Mouse (Mus musculus): ENCODE data around the gene Pla2g1b. TPM values are rescaled to one million over a fixed set of nuclear protein-coding genes. Genes with fewer than 3 reads are reported as not detected.

Pla2g1b gene
- polyA plus RNA-seq, 1 experiment from 2014 or later = not detected

- Histone ChIP-seq H3K36me3 (replicated peaks; ENCODE audit: control insufficient read depth, insufficient read depth) (no peaks in the 10 kb centered on the region; the same call in 1 of the 2 replicates), H3K4me3 (replicated peaks; ENCODE audit: low read length) (peak overlapping the region; percentile 14), H3K27ac (no peak overlapping the region), H3K4me1 (replicated peaks; ENCODE audit: control insufficient read depth, insufficient read depth, low read length) (peaks cover 30% of the 10 kb centered on the region), H3K9ac (peak overlapping the region; percentile 42; the same call in 1 of the 2 replicates), H3K9me3 (ENCODE audit: control insufficient read depth, low read length) (no peaks in the 10 kb centered on the region), H3K27me3 (ENCODE audit: control insufficient read depth, insufficient read depth, low read length) (no peaks in the 10 kb centered on the region; the same call in 1 of the 2 replicates), H3K4me2 (replicated peaks) (peak overlapping the region; percentile 68)
- ATAC-seq (ENCODE audit: low FRiP score) (no peak), DNase-seq (ENCODE audit: low spot score) (no peak)
- 24% methylated on average over 38 of the region's 38 CpGs for WGBS
Measured at GRCm38 (mm10) chr5:115482390-115483265, 16.6 kb downstream of the Pla2g1b start.

- H3K4me1 ChIP-seq (replicated peaks; ENCODE audit: control insufficient read depth, insufficient read depth, low read length) = peaks cover 31% of the 10 kb centered on the region
- no peak for DNase-seq (ENCODE audit: low spot score)
- H3K36me3 ChIP-seq (replicated peaks; ENCODE audit: control insufficient read depth, insufficient read depth) = no peaks in the 10 kb centered on the region
- no peak overlapping the region for H3K27ac ChIP-seq
- H3K4me2 ChIP-seq (replicated peaks) = peak overlapping the region; percentile 68
- H3K4me3 ChIP-seq (replicated peaks; ENCODE audit: low read length) = peak overlapping the region; percentile 14
- no peak for ATAC-seq (ENCODE audit: low FRiP score)
- WGBS = 35% methylated on average over 6 of the region's 6 CpGs
- H3K27me3 ChIP-seq (ENCODE audit: control insufficient read depth, insufficient read depth, low read length) = no peaks in the 10 kb centered on the region; the same call in 1 of the 2 replicates
- H3K9me3 ChIP-seq (ENCODE audit: control insufficient read depth, low read length) = no peaks in the 10 kb centered on the region
- H3K9ac ChIP-seq = 0 out of 2 replicates have a peak overlapping the region, but pooled peaks have one; percentile 42
Measured at GRCm38 (mm10) chr5:115483385-115483784, 17.3 kb downstream of the Pla2g1b start.

GRCm38 (mm10) chr5:115483947-115484920 is 18.2 kb downstream of the Pla2g1b start, which contains the start of gene Sirt4:
Gene Sirt4, minus strand, starts transcription at chr5:115484725.
- Histone ChIP-seq H3K27ac (peak within 1 kb of the TSS; percentile 61), H3K9ac (peak within 1 kb of the TSS; percentile 66), H3K36me3 (replicated peaks; ENCODE audit: control insufficient read depth, insufficient read depth) (no peaks in the 10 kb centered on the region), H3K9me3 (ENCODE audit: control insufficient read depth, low read length) (no peaks in the 10 kb centered on the region), H3K4me1 (replicated peaks; ENCODE audit: control insufficient read depth, insufficient read depth, low read length) (peaks cover 36% of the 10 kb centered on the region), H3K27me3 (ENCODE audit: control insufficient read depth, insufficient read depth, low read length) (no peaks in the 10 kb centered on the region; the same call in 1 of the 2 replicates), H3K4me2 (replicated peaks) (peak within 1 kb of the TSS; percentile 68), H3K4me3 (replicated peaks; ENCODE audit: low read length) (peak within 1 kb of the TSS; percentile 38)
- peak; percentile 85 for ATAC-seq (ENCODE audit: low FRiP score)
- peak; percentile 97 for DNase-seq (ENCODE audit: low spot score)
- 9% methylated on average over 30 of the region's 30 CpGs for WGBS

- DNase-seq (ENCODE audit: low spot score) (no peak), ATAC-seq (ENCODE audit: low FRiP score) (no peak)
- Histone ChIP-seq H3K4me3 (replicated peaks; ENCODE audit: low read length) (peak overlapping the region; percentile 38), H3K4me1 (replicated peaks; ENCODE audit: control insufficient read depth, insufficient read depth, low read length) (peaks cover 35% of the 10 kb centered on the region), H3K4me2 (replicated peaks) (peak overlapping the region; percentile 68), H3K27me3 (ENCODE audit: control insufficient read depth, insufficient read depth, low read length) (no peaks in the 10 kb centered on the region; the same call in 1 of the 2 replicates), H3K9me3 (ENCODE audit: control insufficient read depth, low read length) (no peaks in the 10 kb centered on the region), H3K9ac (peak overlapping the region; percentile 66), H3K36me3 (replicated peaks; ENCODE audit: control insufficient read depth, insufficient read depth) (no peaks in the 10 kb centered on the region), H3K27ac (no peak overlapping the region)
- WGBS = 63% methylated on average over 5 of the region's 5 CpGs
Measured at GRCm38 (mm10) chr5:115484996-115485395, 18.9 kb downstream of the Pla2g1b start.

GRCm38 (mm10) chr5:115485489-115486205 is 19.6 kb downstream of the Pla2g1b start:
- no peak for ATAC-seq (ENCODE audit: low FRiP score)
- no peaks in the 10 kb centered on the region for H3K36me3 ChIP-seq (replicated peaks; ENCODE audit: control insufficient read depth, insufficient read depth)
- WGBS = 89% methylated on average over 18 of the region's 18 CpGs

GRCm38 (mm10) chr5:115486726-115487125 is 20.7 kb downstream of the Pla2g1b start:
- WGBS = 53% methylated on average over 4 of the region's 4 CpGs

More at GRCm38 (mm10) chr5:115485489-115486205, 19.6 kb downstream of the Pla2g1b start:
- no peak for DNase-seq (ENCODE audit: low spot score)
- H3K4me1 ChIP-seq (replicated peaks; ENCODE audit: control insufficient read depth, insufficient read depth, low read length) = peaks cover 31% of the 10 kb centered on the region
- no peaks in the 10 kb centered on the region; the same call in 1 of the 2 replicates for H3K27me3 ChIP-seq (ENCODE audit: control insufficient read depth, insufficient read depth, low read length)
- H3K27ac ChIP-seq = no peak overlapping the region
- H3K9me3 ChIP-seq (ENCODE audit: control insufficient read depth, low read length) = no peaks in the 10 kb centered on the region
- no peak overlapping the region for H3K4me3 ChIP-seq (replicated peaks; ENCODE audit: low read length)
- no peak overlapping the region for H3K4me2 ChIP-seq (replicated peaks)
- H3K9ac ChIP-seq = no peak overlapping the region

GRCm38 (mm10) chr5:115487353-115487752 is 21.3 kb downstream of the Pla2g1b start:
- Histone ChIP-seq H3K9me3 (ENCODE audit: control insufficient read depth, low read length) (no peaks in the 10 kb centered on the region), H3K36me3 (replicated peaks; ENCODE audit: control insufficient read depth, insufficient read depth) (no peaks in the 10 kb centered on the region), H3K4me2 (replicated peaks) (no peak overlapping the region), H3K4me1 (replicated peaks; ENCODE audit: control insufficient read depth, insufficient read depth, low read length) (peaks cover 41% of the 10 kb centered on the region), H3K27ac (no peak overlapping the region), H3K9ac (no peak overlapping the region), H3K27me3 (ENCODE audit: control insufficient read depth, insufficient read depth, low read length) (no peaks in the 10 kb centered on the region), H3K4me3 (replicated peaks; ENCODE audit: low read length) (no peak overlapping the region)
- ATAC-seq (ENCODE audit: low FRiP score) (no peak), DNase-seq (ENCODE audit: low spot score) (no peak)
- 88% methylated on average over 8 of the region's 8 CpGs for WGBS

More at GRCm38 (mm10) chr5:115486726-115487125, 20.7 kb downstream of the Pla2g1b start:
- peaks cover 39% of the 10 kb centered on the region for H3K4me1 ChIP-seq (replicated peaks; ENCODE audit: control insufficient read depth, insufficient read depth, low read length)
- no peak overlapping the region for H3K9ac ChIP-seq
- H3K4me3 ChIP-seq (replicated peaks; ENCODE audit: low read length) = no peak overlapping the region
- H3K27ac ChIP-seq = no peak overlapping the region
- DNase-seq (ENCODE audit: low spot score) (no peak), ATAC-seq (ENCODE audit: low FRiP score) (no peak)
- H3K4me2 ChIP-seq (replicated peaks) = no peak overlapping the region
- no peaks in the 10 kb centered on the region for H3K27me3 ChIP-seq (ENCODE audit: control insufficient read depth, insufficient read depth, low read length)
- H3K9me3 ChIP-seq (ENCODE audit: control insufficient read depth, low read length) = no peaks in the 10 kb centered on the region
- H3K36me3 ChIP-seq (replicated peaks; ENCODE audit: control insufficient read depth, insufficient read depth) = no peaks in the 10 kb centered on the region

GRCm38 (mm10) chr5:115487942-115488580 is 22.0 kb downstream of the Pla2g1b start:
- peak overlapping the region; percentile 88; the same call in 1 of the 2 replicates for H3K4me2 ChIP-seq (replicated peaks)
- no peak for ATAC-seq (ENCODE audit: low FRiP score)

More at GRCm38 (mm10) chr5:115487942-115488580, 22.0 kb downstream of the Pla2g1b start:
- Histone ChIP-seq H3K27me3 (ENCODE audit: control insufficient read depth, insufficient read depth, low read length) (no peaks in the 10 kb centered on the region), H3K36me3 (replicated peaks; ENCODE audit: control insufficient read depth, insufficient read depth) (no peaks in the 10 kb centered on the region), H3K4me1 (replicated peaks; ENCODE audit: control insufficient read depth, insufficient read depth, low read length) (peaks cover 34% of the 10 kb centered on the region), H3K9ac (no peak overlapping the region), H3K4me3 (replicated peaks; ENCODE audit: low read length) (peak overlapping the region; percentile 42; the same call in 1 of the 2 replicates), H3K27ac (no peak overlapping the region), H3K9me3 (ENCODE audit: control insufficient read depth, low read length) (no peaks in the 10 kb centered on the region)
- 77% methylated on average over 9 of the region's 9 CpGs for WGBS
- DNase-seq (ENCODE audit: low spot score) = no peak

Data from hindbrain, embryonic 14.5 days (tissue).